Mouse (Mus musculus): ENCODE data around the gene Wfdc21. TPM values are rescaled to one million over a fixed set of nuclear protein-coding genes. Genes with fewer than 3 reads are reported as not detected.

The Wfdc21 gene
- total RNA-seq, 2 experiments from 2014 or later, result not detected

- no peak for DNase-seq (ENCODE audit: low spot score in 2 of 2)
Measured at GRCm38 (mm10) chr11:83802166-83802565, 55.4 kb downstream of the Wfdc21 start.

Other genes with a start within 250 kb of the Wfdc21 start
- not detected for gene Heatr9, start 224.8 kb upstream of the Wfdc21 start, total RNA-seq (2021)
- not detected for gene Ccl5, start 216.4 kb upstream of the Wfdc21 start, total RNA-seq (2021)
- 1 to 10 TPM; 5.6 to 6.8 TPM for gene Ccl9, start 168.3 kb upstream of the Wfdc21 start, total RNA-seq (2021)
- 1 to 10 TPM; 1.2 to 1.5 TPM for gene Ccl6, start 153.9 kb upstream of the Wfdc21 start, total RNA-seq (2021)
- gene Rpl9-ps1, start 101.3 kb upstream of the Wfdc21 start, total RNA-seq (2021), result not detected
- gene Ccl3, start 97.6 kb upstream of the Wfdc21 start, total RNA-seq (2021), result not detected
- not detected for gene Ccl4, start 84.4 kb upstream of the Wfdc21 start, total RNA-seq (2021)
- gene Wfdc17, start 42.9 kb upstream of the Wfdc21 start, total RNA-seq (2021), result not detected
- gene Wfdc18, start 37.9 kb upstream of the Wfdc21 start, total RNA-seq (2021), result not detected
- gene Heatr6, start 6.8 kb downstream of the Wfdc21 start, total RNA-seq (2021), result 10 to 100 TPM; 16.6 to 19.5 TPM
- under 1 TPM; 0.23 to 0.31 TPM for gene Hnf1b, start 103.1 kb downstream of the Wfdc21 start, total RNA-seq (2021)
- gene Ddx52, start 195.1 kb downstream of the Wfdc21 start, total RNA-seq (2021), result 10 to 100 TPM; 10.3 to 12.7 TPM
- 10 to 100 TPM; 57.3 to 59.0 TPM for gene Synrg, start 217.5 kb downstream of the Wfdc21 start, total RNA-seq (2021)